10 mouse cellular contexts compared by ENCODE assay signal in genomic region chr6:51332841-51333240, GRCm38 (mm10).
DNase-seq lines count a peak whose midpoint lies in the region; ATAC-seq lines count a peak whose summit lies in the region.
"Had no signal": no experiment of that assay in that cellular context is flagged by ENCODE, and none has a peak within 500 bp of the region (broad histone marks: within the 10 kb centered on the region; RNA-seq: fewer than 3 reads in every experiment).

No protein-coding gene starts in this region.

- H3K4me1 ChIP-seq in embryonic facial prominence, embryonic 14.5 days (ENCODE audit: control insufficient read depth, insufficient read depth, low read length), result peaks cover 43% of the 10 kb centered on the region
- H3K4me1 ChIP-seq in heart, embryonic 10.5 days, result peaks cover 35% of the 10 kb centered on the region
- peaks cover 36% of the 10 kb centered on the region for H3K4me1 ChIP-seq in limb, embryonic 15.5 days

- H3K36me3 ChIP-seq in embryonic facial prominence, embryonic 14.5 days (ENCODE audit: control insufficient read depth, insufficient read depth, low read length), result no peaks in the 10 kb centered on the region
- H3K36me3 ChIP-seq in heart, embryonic 10.5 days, result no peaks in the 10 kb centered on the region
- no peaks in the 10 kb centered on the region for H3K36me3 ChIP-seq in limb, embryonic 15.5 days

- H3K9ac ChIP-seq in embryonic facial prominence, embryonic 14.5 days (ENCODE audit: low read depth, low read length), result no peak overlapping the region
- H3K9ac ChIP-seq in limb, embryonic 15.5 days, result no peak overlapping the region

- no peak overlapping the region for H3K4me3 ChIP-seq in embryonic facial prominence, embryonic 14.5 days (ENCODE audit: low read depth, low read length)
- H3K4me3 ChIP-seq in heart, embryonic 10.5 days, result no peak overlapping the region
- H3K4me3 ChIP-seq in limb, embryonic 15.5 days, result no peak overlapping the region
- H3K4me3 ChIP-seq: myocyte had no signal

- peak; percentile 41; the same call in 1 of the 2 replicates for ATAC-seq in embryonic facial prominence, embryonic 14.5 days (ENCODE audit: low read depth)
- no peak for ATAC-seq in limb, embryonic 15.5 days (ENCODE audit: insufficient number of reproducible peaks, low FRiP score, low TSS enrichment, low read depth)

- no peaks in the 10 kb centered on the region for H3K9me3 ChIP-seq in embryonic facial prominence, embryonic 14.5 days (ENCODE audit: control insufficient read depth, low read length)
- no peaks in the 10 kb centered on the region for H3K9me3 ChIP-seq in heart, embryonic 10.5 days
- no peaks in the 10 kb centered on the region for H3K9me3 ChIP-seq in limb, embryonic 15.5 days

- H3K4me2 ChIP-seq in embryonic facial prominence, embryonic 14.5 days (ENCODE audit: low read depth, low read length), result peak overlapping the region; percentile 8; the same call in 1 of the 2 replicates
- H3K4me2 ChIP-seq in limb, embryonic 15.5 days, result peak overlapping the region; percentile 14; the same call in 1 of the 2 replicates

- 31% methylated on average over 11 of the region's 11 CpGs for WGBS in embryonic facial prominence, embryonic 14.5 days
- 77% methylated on average over 11 of the region's 11 CpGs for whole genome bisulfite sequencing in heart, embryonic 10.5 days
- 54% methylated on average over 11 of the region's 11 CpGs for WGBS in limb, embryonic 15.5 days

- peak overlapping the region; percentile 92 for H3K27ac ChIP-seq in embryonic facial prominence, embryonic 14.5 days (replicated peaks; ENCODE audit: low read depth, low read length)
- H3K27ac ChIP-seq in heart, embryonic 10.5 days, result peak overlapping the region; percentile 0; the same call in 1 of the 2 replicates
- peak overlapping the region; percentile 82 for H3K27ac ChIP-seq in limb, embryonic 15.5 days

- no peaks in the 10 kb centered on the region for H3K27me3 ChIP-seq in embryonic facial prominence, embryonic 14.5 days (replicated peaks; ENCODE audit: control insufficient read depth, insufficient read depth, low read length)
- H3K27me3 ChIP-seq in heart, embryonic 10.5 days (ENCODE audit: insufficient read depth, poor library complexity, severe bottlenecking), result 0 out of 2 replicates have a peak, but pooled peaks cover 4% of the 10 kb centered on the region
- no peaks in the 10 kb centered on the region for H3K27me3 ChIP-seq in limb, embryonic 15.5 days

- peak; percentile 31 for DNase-seq in kidney, postnatal 10 days
- no peak for DNase-seq in kidney, adult 18-20 months
- peak; percentile 86 for DNase-seq in embryonic facial prominence, embryonic 14.5 days (ENCODE audit: low spot score)
- no peak for DNase-seq in heart, embryonic 10.5 days (ENCODE audit: low spot score)
- no peak for DNase-seq in embryo, embryonic 9.5 days (ENCODE audit: extremely low spot score)
- DNase-seq in layer of hippocampus, adult 11-12 months (ENCODE audit: low spot score), result no peak
- no peak for DNase-seq in left cerebral cortex, adult 11 months (ENCODE audit: low spot score)
- DNase-seq: cerebellum, adult 11 months had no signal

Comparison
In these comparisons a context has a peak if more than half of its experiments do, and no peak if none do; other contexts are left out.
1. DNase-seq: peak in kidney, postnatal 10 days (single experiment) and embryonic facial prominence, embryonic 14.5 days (single experiment); none in kidney, adult 18-20 months (single experiment), heart, embryonic 10.5 days (single experiment), embryo, embryonic 9.5 days (single experiment), layer of hippocampus, adult 11-12 months (single experiment) and left cerebral cortex, adult 11 months (single experiment).
2. H3K27ac ChIP-seq: peak in every context shown above with its lines; median percentile 92 in embryonic facial prominence, embryonic 14.5 days; 82 in limb, embryonic 15.5 days; 0 in heart, embryonic 10.5 days.